Mouse (Mus musculus) ovary, postnatal 36 days (tissue): ENCODE results near the gene 1700023F06Rik.
A peak's percentile ranks its signal among the peaks of the same experiment; 100 is the strongest.
"Not testable (repeated sequence)": the region's sequence is repeated elsewhere in the genome, so short reads cannot be mapped to it uniquely, and the experiment has no call there.

Experiments
- DNase-seq: peaks from one replicate; pipeline ENCODE4 v3.0.0; 2022; ENCODE audit warnings: low spot score, mixed read lengths

Gene 1700023F06Rik

GRCm38 (mm10) chr11:103222718-103223117, 14.4 kb upstream of the 1700023F06Rik start:
- DNase-seq: not testable (repeated sequence)

GRCm38 (mm10) chr11:103221437-103221836, 13.1 kb upstream of the 1700023F06Rik start:
- DNase-seq: no peak

GRCm38 (mm10) chr11:103219995-103220394, 11.6 kb upstream of the 1700023F06Rik start:
- DNase-seq: no peak

- no peak for DNase-seq
Measured at GRCm38 (mm10) chr11:103219259-103219658, 10.9 kb upstream of the 1700023F06Rik start.

- no peak for DNase-seq
Measured at GRCm38 (mm10) chr11:103218517-103218901, 10.2 kb upstream of the 1700023F06Rik start.

- peak; percentile 51 for DNase-seq
Measured at GRCm38 (mm10) chr11:103217790-103218516, 9.6 kb upstream of the 1700023F06Rik start, which contains the start of gene Spata32. Gene Spata32 (minus strand): TSS chr11:103218432.

GRCm38 (mm10) chr11:103215355-103215754, 7.0 kb upstream of the 1700023F06Rik start:
- no peak for DNase-seq

- DNase-seq: no peak
Measured at GRCm38 (mm10) chr11:103213712-103214111, 5.4 kb upstream of the 1700023F06Rik start.

GRCm38 (mm10) chr11:103210291-103210690, 1.9 kb upstream of the 1700023F06Rik start:
- no peak for DNase-seq

GRCm38 (mm10) chr11:103206203-103206602, 2.2 kb downstream of the 1700023F06Rik start:
- no peak for DNase-seq

GRCm38 (mm10) chr11:103202376-103202775, 6.0 kb downstream of the 1700023F06Rik start:
- DNase-seq: no peak

GRCm38 (mm10) chr11:103201664-103202063, 6.7 kb downstream of the 1700023F06Rik start:
- DNase-seq: peak; percentile 65

- peak; percentile 43 for DNase-seq
Measured at GRCm38 (mm10) chr11:103198911-103199803, 9.2 kb downstream of the 1700023F06Rik start.

GRCm38 (mm10) chr11:103198339-103198738, 10.0 kb downstream of the 1700023F06Rik start:
- no peak for DNase-seq

GRCm38 (mm10) chr11:103197340-103197739, 11.0 kb downstream of the 1700023F06Rik start:
- no peak for DNase-seq

- DNase-seq: no peak
Measured at GRCm38 (mm10) chr11:103195656-103196055, 12.7 kb downstream of the 1700023F06Rik start.

GRCm38 (mm10) chr11:103195236-103195635, 13.1 kb downstream of the 1700023F06Rik start:
- no peak for DNase-seq

- no peak for DNase-seq
Measured at GRCm38 (mm10) chr11:103193825-103194168, 14.6 kb downstream of the 1700023F06Rik start.

GRCm38 (mm10) chr11:103192956-103193824, 15.2 kb downstream of the 1700023F06Rik start:
- DNase-seq: no peak

GRCm38 (mm10) chr11:103192230-103192955, 16.0 kb downstream of the 1700023F06Rik start:
- no peak for DNase-seq

GRCm38 (mm10) chr11:103184891-103185290, 23.5 kb downstream of the 1700023F06Rik start:
- peak; percentile 42 for DNase-seq
